16 mouse cellular contexts compared by ENCODE assay signal in the genomic region with DNA sequence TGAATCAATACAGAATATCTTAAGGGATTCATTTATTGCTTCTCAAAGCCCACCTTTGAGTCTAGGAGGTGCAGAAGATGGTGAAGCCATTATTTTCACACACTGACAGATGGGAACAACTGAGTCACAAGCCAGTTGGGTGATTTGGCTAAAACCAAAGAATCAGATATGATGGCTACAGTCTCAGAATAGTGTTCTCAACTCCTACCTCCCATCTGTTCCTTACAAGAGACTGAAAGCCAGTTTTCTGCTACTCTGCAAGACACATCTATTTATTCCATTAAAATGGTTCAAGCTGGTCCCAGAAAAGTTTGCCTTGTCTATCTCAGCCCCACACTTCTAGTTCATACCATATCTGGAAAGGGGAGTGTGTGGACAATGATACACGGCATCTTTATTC.
DNase-seq lines count a peak whose midpoint lies in the region.
"Had no signal": no experiment of that assay in that cellular context is flagged by ENCODE, and none has a peak within 500 bp of the region (broad histone marks: within the 10 kb centered on the region; RNA-seq: fewer than 3 reads in every experiment).

No protein-coding gene starts in this region.

- DNase-seq in layer of hippocampus, adult 11-12 months (ENCODE audit: low spot score): peak; percentile 70
- DNase-seq in layer of hippocampus, postnatal 10 days (ENCODE audit: low spot score in 2 of 2): no peak
- peak; percentile 61 to 83 for DNase-seq in frontal cortex, postnatal 36 days (ENCODE audit: low spot score in 2 of 2)
- DNase-seq in layer of hippocampus, adult 9-11 months: peak; percentile 88
- peak; percentile 53 to 68 for DNase-seq in left cerebral cortex, postnatal 36 days (ENCODE audit: low spot score in 2 of 2)
- DNase-seq in T-cell, adult 2 months (ENCODE audit: low spot score): no peak
- no peak for DNase-seq in heart, adult 8-10 months (ENCODE audit: low spot score)
- DNase-seq: adrenal gland, adult 8-10 months; cerebellum, adult 11 months; cerebellum, postnatal 10 days; gastrocnemius, adult 2 months; heart, postnatal 14 days; kidney, postnatal 36 days; lung, embryonic 14.5 days; lung, postnatal 36 days; thymus, postnatal 25 days had no signal

- intact Hi-C loops in left cerebral cortex, postnatal 36 days (cut with DNase I): loop anchor here (10.0 kb wide), 1 partner anchor 1129 kb away; no protein-coding TSS in a partner anchor

Comparison
In these comparisons a context has a peak if more than half of its experiments do, and no peak if none do; other contexts are left out.
1. DNase-seq: peak in layer of hippocampus, adult 11-12 months (single experiment), frontal cortex, postnatal 36 days (2 of 2), layer of hippocampus, adult 9-11 months (single experiment) and left cerebral cortex, postnatal 36 days (2 of 2); none in layer of hippocampus, postnatal 10 days (0 of 2), T-cell, adult 2 months (single experiment) and heart, adult 8-10 months (single experiment).